Mouse (Mus musculus): ENCODE results near the gene Mta2. TPM values are rescaled to one million over a fixed set of nuclear protein-coding genes. Genes with fewer than 3 reads are reported as not detected.
"Not testable (repeated sequence)": the region's sequence is repeated elsewhere in the genome, so short reads cannot be mapped to it uniquely, and the experiment has no call there.

The Mta2 gene
- polyA plus RNA-seq (2015; fragmentation: Nextera tagmentation; extraction: Ambion mirVana): 149 and 164 TPM in 2 replicates

DNA sequence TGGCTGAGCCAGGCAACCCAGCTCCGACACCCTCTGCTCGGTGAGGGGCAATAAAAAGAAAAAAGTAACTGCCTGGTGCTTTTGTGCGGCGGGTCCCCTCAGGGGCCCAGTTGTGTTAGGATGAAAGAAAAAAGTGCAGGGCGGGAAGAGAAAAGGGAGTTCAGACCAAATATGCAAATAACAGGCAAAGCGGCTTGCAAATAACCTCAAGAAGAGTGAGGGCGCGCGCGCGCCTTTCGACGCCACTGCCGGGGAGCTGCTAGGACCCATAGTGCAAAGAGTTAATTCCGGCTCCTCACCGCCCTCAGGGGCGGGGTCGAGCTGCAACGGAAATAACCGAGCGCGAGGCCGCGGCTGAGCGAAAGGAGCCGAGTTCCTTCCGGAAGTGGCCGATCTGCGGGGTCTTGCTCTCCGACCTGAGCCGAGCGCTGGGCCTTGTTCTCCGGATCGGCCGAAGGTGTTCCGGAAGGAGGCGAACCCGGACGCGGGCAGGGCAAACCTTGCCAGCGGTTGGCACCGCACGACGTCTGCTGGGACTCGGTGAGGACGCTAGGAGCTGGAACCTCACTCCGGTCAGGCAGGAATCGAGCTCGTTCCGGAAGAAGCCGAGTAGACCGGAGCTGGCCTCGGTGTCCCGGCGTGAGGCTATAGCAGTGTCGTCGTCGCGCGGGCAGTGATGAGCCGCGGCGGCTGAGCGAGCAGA is at the start of gene Mta2:
Mta2 (plus strand) TSS at position 361 of the 703 bp plus-strand sequence.
- under 1% methylated on average over 64 of the region's 64 CpGs for WGBS
- H3K27ac ChIP-seq (ENCODE audit: low read length): peak within 1 kb of the TSS; percentile 95
- H3K36me3 ChIP-seq (ENCODE audit: control insufficient read depth, insufficient read depth, low read length): peaks cover 29% of the 10 kb centered on the region
- no peaks in the 10 kb centered on the region for H3K9me3 ChIP-seq (ENCODE audit: control insufficient read depth, low read length)
- H3K4me1 ChIP-seq (replicated peaks; ENCODE audit: control insufficient read depth, insufficient read depth, low read length): peaks cover 31% of the 10 kb centered on the region
- peak within 1 kb of the TSS; percentile 57 for H3K4me2 ChIP-seq (ENCODE audit: low read depth, low read length)
- ATAC-seq (ENCODE audit: low read depth): peak; percentile 95
- H3K9ac ChIP-seq (ENCODE audit: low read length): peak within 1 kb of the TSS; percentile 92
- H3K27me3 ChIP-seq (ENCODE audit: control insufficient read depth, insufficient read depth, low read depth, low read length): no peaks in the 10 kb centered on the region
- H3K4me3 ChIP-seq (ENCODE audit: low read length): peak within 1 kb of the TSS; percentile 73

DNA sequence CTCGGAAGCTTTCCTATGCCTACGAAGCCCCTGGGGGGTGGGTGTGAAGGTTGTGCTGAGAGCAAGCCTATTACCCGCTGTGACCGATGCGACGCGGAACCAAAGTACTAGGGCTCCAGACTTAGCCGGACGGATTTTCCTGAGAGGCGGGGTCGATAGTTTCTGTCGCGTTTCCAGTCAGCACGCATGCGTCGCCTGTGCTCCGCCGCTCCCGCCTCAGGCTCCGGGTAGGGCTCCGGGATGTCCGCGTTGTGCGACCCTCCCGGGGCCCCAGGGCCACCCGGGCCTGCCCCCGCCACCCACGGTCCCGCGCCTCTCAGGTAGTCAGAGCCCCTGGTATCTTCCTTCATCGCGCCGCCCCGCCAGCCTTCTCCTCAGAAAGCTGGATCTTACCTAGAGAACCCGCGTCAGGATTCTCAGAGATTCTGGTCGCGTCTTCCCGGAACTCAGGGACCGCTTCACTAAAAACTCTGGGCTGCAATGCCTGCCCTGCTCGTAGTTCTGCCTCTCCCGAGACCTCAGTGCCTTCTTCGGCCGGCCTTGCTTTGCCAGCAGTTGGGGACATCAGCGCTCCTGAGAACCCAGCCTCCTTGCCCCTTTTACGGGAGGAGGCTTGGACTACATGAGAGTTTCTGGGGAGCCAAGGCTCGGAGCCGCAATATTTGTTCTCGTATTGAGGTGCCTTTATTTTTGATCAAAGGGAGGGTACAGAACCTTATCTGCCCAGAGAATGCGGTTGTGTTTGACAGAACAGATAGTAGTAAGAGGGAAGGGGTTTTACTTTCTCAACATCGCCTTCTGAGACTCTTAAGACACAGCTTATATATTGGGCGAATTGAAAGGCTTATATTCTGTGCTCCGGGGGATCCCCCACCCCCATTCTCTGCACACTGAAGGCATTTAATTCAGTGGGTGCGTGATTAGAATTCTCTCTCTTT is 48.6 kb upstream of the Mta2 start, which contains the start of gene Ints5:
Ints5 (plus strand) TSS at position 177 of the 938 bp plus-strand sequence.
- no peaks in the 10 kb centered on the region for H3K27me3 ChIP-seq (ENCODE audit: control insufficient read depth, insufficient read depth, low read depth, low read length)
- H3K4me3 ChIP-seq (ENCODE audit: low read length): peak within 1 kb of the TSS; percentile 82
- peak within 1 kb of the TSS; percentile 88 for H3K4me2 ChIP-seq (ENCODE audit: low read depth, low read length)
- H3K4me1 ChIP-seq (replicated peaks; ENCODE audit: control insufficient read depth, insufficient read depth, low read length): peaks cover 21% of the 10 kb centered on the region
- H3K9ac ChIP-seq (ENCODE audit: low read length): peak within 1 kb of the TSS; percentile 96
- H3K27ac ChIP-seq (ENCODE audit: low read length): peak within 1 kb of the TSS; percentile 77
- H3K36me3 ChIP-seq (ENCODE audit: control insufficient read depth, insufficient read depth, low read length): peaks cover 11% of the 10 kb centered on the region
- 1% methylated on average over 54 of the region's 54 CpGs for WGBS
- ATAC-seq (ENCODE audit: low read depth): peak; percentile 56
- H3K9me3 ChIP-seq (ENCODE audit: control insufficient read depth, low read length): no peaks in the 10 kb centered on the region

GRCm38 (mm10) chr19:8895397-8895960 is 46.2 kb upstream of the Mta2 start:
- H3K4me1 ChIP-seq (replicated peaks; ENCODE audit: control insufficient read depth, insufficient read depth, low read length): peaks cover 24% of the 10 kb centered on the region
- H3K4me3 ChIP-seq (ENCODE audit: low read length): no peak overlapping the region
- H3K27me3 ChIP-seq (ENCODE audit: control insufficient read depth, insufficient read depth, low read depth, low read length): no peaks in the 10 kb centered on the region
- peaks cover 11% of the 10 kb centered on the region for H3K36me3 ChIP-seq (ENCODE audit: control insufficient read depth, insufficient read depth, low read length)
- no peak for ATAC-seq (ENCODE audit: low read depth)
- H3K27ac ChIP-seq (ENCODE audit: low read length): no peak overlapping the region
- WGBS: 87% methylated on average over 9 of the region's 9 CpGs
- H3K9ac ChIP-seq (ENCODE audit: low read length): peak overlapping the region; percentile 22; the same call in 1 of the 2 replicates
- no peaks in the 10 kb centered on the region for H3K9me3 ChIP-seq (ENCODE audit: control insufficient read depth, low read length)
- H3K4me2 ChIP-seq (ENCODE audit: low read depth, low read length): no peak overlapping the region

DNA sequence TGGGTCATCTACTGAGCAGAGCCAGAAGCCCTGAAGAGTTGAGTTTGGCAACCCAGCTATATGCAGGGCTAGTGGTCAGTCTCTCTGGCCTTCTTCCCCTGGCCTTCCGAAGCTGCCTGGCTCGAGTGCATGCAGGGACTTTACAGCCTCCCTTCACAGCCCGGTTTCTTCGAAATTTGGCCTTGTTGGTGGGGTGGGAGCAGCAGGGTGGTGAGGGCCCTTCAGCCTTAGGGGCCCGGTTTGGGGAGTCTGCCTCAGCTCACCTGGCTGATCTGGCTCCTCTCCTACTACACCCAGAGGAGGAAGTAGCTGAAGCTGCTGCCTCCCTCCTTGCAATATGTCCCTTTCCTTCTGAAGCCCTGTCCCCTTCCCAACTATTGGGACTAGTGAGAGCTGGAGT is 45.4 kb upstream of the Mta2 start:
- not testable (repeated sequence) for H3K27ac ChIP-seq (ENCODE audit: low read length); H3K4me2 ChIP-seq (ENCODE audit: low read depth, low read length); H3K4me3 ChIP-seq (ENCODE audit: low read length); H3K9me3 ChIP-seq (ENCODE audit: control insufficient read depth, low read length); H3K36me3 ChIP-seq (ENCODE audit: control insufficient read depth, insufficient read depth, low read length); ATAC-seq (ENCODE audit: low read depth); H3K9ac ChIP-seq (ENCODE audit: low read length); H3K27me3 ChIP-seq (ENCODE audit: control insufficient read depth, insufficient read depth, low read depth, low read length)
- H3K4me1 ChIP-seq (replicated peaks; ENCODE audit: control insufficient read depth, insufficient read depth, low read length): peaks cover 24% of the 10 kb centered on the region
- 86% methylated on average over 5 of the region's 5 CpGs for WGBS

DNA sequence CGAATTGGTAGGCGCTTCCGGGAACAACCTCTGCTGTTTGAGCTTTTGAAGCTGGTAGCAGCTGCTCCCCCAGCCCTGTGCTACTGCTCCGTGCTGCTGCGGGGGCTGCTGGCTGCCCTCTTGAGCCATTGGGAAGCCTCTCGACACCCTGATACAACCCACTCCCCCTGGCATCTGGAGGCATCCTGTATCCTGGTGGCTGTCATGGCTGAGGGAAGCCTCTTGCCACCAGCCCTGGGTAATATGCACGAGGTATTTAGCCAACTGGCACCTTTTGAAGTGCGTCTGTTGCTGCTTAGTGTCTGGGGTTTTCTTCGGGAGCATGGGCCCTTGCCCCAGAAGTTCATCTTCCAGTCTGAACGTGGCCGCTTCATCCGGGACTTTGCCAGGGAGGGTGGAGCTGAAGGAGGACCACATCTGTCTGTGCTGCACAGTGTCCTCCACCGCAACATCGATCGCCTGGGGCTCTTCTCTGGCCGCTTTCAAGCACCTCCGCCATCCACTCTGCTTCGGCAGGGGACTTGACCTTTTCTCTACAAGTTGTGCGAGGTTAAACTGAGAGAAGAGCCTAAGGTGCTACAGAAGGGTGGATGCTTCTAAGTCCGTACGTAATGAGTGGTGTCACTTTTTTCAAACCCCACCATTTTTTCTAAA is 44.3 kb upstream of the Mta2 start:
- Histone ChIP-seq H3K9ac (ENCODE audit: low read length) (peak overlapping the region; percentile 69), H3K4me2 (ENCODE audit: low read depth, low read length) (peak overlapping the region; percentile 60), H3K4me3 (ENCODE audit: low read length) (peak overlapping the region; percentile 90), H3K27ac (ENCODE audit: low read length) (peak overlapping the region; percentile 87), H3K4me1 (replicated peaks; ENCODE audit: control insufficient read depth, insufficient read depth, low read length) (peaks cover 24% of the 10 kb centered on the region)
- H3K9me3 ChIP-seq (ENCODE audit: control insufficient read depth, low read length); H3K27me3 ChIP-seq (ENCODE audit: control insufficient read depth, insufficient read depth, low read depth, low read length); H3K36me3 ChIP-seq (ENCODE audit: control insufficient read depth, insufficient read depth, low read length): not testable (repeated sequence)
- 13% methylated on average over 21 of the region's 21 CpGs for WGBS
- peak; percentile 49 for ATAC-seq (ENCODE audit: low read depth)

DNA sequence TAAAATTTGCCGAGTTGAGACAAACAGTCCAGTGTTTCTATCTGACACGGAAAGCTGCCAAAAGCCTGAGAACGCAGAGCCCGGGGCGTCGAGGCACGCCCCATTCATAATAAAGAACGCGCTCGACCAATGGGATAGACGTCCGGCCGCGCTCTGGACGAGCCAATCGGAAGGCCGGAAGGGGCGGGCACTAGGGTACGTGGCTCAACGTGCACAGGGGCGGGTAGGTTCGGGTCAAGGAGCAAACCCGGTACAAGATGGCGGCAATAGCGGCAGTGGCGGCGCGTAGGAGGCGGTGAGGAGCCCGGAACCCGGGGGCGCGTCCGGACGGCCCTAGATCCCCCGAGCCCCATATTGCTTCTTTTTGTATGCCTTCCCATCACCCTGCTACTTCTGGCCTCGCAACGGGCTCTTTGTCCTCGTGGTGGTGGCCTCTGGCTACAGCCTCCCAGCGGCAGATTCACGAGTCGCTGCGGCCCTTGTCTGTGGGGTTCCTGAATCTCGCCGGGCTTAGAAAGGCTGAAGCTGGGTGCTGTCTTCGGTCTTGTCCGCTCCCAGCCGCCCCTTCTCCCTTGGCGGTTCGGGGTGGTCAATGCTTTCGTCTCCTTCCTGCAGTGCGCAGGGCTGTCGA is 43.7 kb upstream of the Mta2 start, which contains the start of gene Ganab:
Ganab (plus strand) TSS at position 207 of the 631 bp plus-strand sequence.
- under 1% methylated on average over 53 of the region's 53 CpGs for WGBS
- H3K4me1 ChIP-seq (replicated peaks; ENCODE audit: control insufficient read depth, insufficient read depth, low read length): peaks cover 24% of the 10 kb centered on the region
- H3K4me2 ChIP-seq (ENCODE audit: low read depth, low read length): peak within 1 kb of the TSS; percentile 60
- peak; percentile 99 for ATAC-seq (ENCODE audit: low read depth)
- H3K27me3 ChIP-seq (ENCODE audit: control insufficient read depth, insufficient read depth, low read depth, low read length): no peaks in the 10 kb centered on the region
- H3K9ac ChIP-seq (ENCODE audit: low read length): peak within 1 kb of the TSS; percentile 94
- H3K27ac ChIP-seq (ENCODE audit: low read length): peak within 1 kb of the TSS; percentile 88
- no peaks in the 10 kb centered on the region for H3K9me3 ChIP-seq (ENCODE audit: control insufficient read depth, low read length)
- H3K4me3 ChIP-seq (ENCODE audit: low read length): peak within 1 kb of the TSS; percentile 90
- H3K36me3 ChIP-seq (ENCODE audit: control insufficient read depth, insufficient read depth, low read length): peaks cover 11% of the 10 kb centered on the region

DNA sequence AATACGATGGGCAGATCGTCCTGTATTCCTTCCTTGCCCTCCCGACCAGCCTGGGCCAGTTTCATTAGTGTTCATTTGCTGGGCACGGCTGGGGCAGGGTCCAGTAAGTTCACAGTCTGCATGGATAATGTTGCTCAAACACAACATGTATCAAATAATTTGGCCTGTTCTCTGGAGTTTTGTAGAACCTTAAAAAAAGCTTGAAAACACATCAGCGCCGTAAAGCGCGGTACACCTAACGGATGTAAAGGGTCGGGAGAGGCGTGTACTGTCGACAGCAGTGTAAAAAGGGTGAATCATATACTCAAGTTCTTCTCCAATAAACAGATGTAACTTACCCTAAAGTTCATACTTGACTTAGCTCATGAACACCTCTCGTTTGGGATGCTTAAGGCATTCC is 43.1 kb upstream of the Mta2 start:
- WGBS: 6% methylated on average over 13 of the region's 13 CpGs
- H3K9ac ChIP-seq (ENCODE audit: low read length): peak overlapping the region; percentile 94
- H3K4me2 ChIP-seq (ENCODE audit: low read depth, low read length): peak overlapping the region; percentile 56
- peaks cover 22% of the 10 kb centered on the region for H3K4me1 ChIP-seq (replicated peaks; ENCODE audit: control insufficient read depth, insufficient read depth, low read length)
- H3K27me3 ChIP-seq (ENCODE audit: control insufficient read depth, insufficient read depth, low read depth, low read length): no peaks in the 10 kb centered on the region
- H3K9me3 ChIP-seq (ENCODE audit: control insufficient read depth, low read length): no peaks in the 10 kb centered on the region
- H3K4me3 ChIP-seq (ENCODE audit: low read length): peak overlapping the region; percentile 90
- peak overlapping the region; percentile 88 for H3K27ac ChIP-seq (ENCODE audit: low read length)
- peaks cover 15% of the 10 kb centered on the region for H3K36me3 ChIP-seq (ENCODE audit: control insufficient read depth, insufficient read depth, low read length)
- no peak for ATAC-seq (ENCODE audit: low read depth)

DNA sequence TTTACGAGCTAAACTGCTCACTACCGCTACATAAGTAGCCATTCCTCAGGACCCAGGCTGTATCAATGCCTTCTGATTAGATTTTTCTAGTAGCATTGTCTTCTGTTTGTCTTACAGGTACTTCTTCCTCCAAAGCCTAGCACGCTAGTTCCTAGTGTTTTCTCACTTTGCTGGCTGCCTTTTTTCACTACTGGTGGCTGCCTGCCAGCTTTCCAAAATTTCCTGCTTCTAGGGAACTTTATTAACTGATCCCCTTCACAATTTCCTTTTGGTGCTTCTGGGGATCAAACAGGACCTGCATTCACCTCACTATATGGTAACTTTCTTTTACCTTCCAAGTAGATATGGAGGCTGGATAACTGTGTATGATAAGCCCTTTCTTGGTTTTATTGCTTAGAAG is 42.6 kb upstream of the Mta2 start:
- Histone ChIP-seq H3K4me3 (ENCODE audit: low read length) (peak overlapping the region; percentile 90), H3K4me2 (ENCODE audit: low read depth, low read length) (peak overlapping the region; percentile 56), H3K27me3 (ENCODE audit: control insufficient read depth, insufficient read depth, low read depth, low read length) (no peaks in the 10 kb centered on the region), H3K9ac (ENCODE audit: low read length) (peak overlapping the region; percentile 94), H3K9me3 (ENCODE audit: control insufficient read depth, low read length) (no peaks in the 10 kb centered on the region), H3K27ac (ENCODE audit: low read length) (no peak overlapping the region), H3K36me3 (ENCODE audit: control insufficient read depth, insufficient read depth, low read length) (peaks cover 18% of the 10 kb centered on the region), H3K4me1 (replicated peaks; ENCODE audit: control insufficient read depth, insufficient read depth, low read length) (peaks cover 18% of the 10 kb centered on the region)
- ATAC-seq (ENCODE audit: low read depth): no peak
- 26% methylated on average over 3 of the region's 3 CpGs for WGBS

All from lung, embryonic 16.5 days (tissue).